Comparison of ENCODE assay signal across 23 mouse cellular contexts in genomic region chr1:90870581-90870980, GRCm38 (mm10). TPM values are rescaled to one million over a fixed set of nuclear protein-coding genes. Genes with fewer than 3 reads are reported as not detected.
DNase-seq lines count a peak whose midpoint lies in the region; ATAC-seq and TF ChIP-seq lines count a peak whose summit lies in the region.
"Had no signal": no experiment of that assay in that cellular context is flagged by ENCODE, and none has a peak within 500 bp of the region (broad histone marks: within the 10 kb centered on the region; RNA-seq: fewer than 3 reads in every experiment).

No protein-coding gene starts in this region.

- no peak for TF ChIP-seq POLR2A in limb, embryonic 14.5 days (IDR thresholded peaks at IDR 0.05; ENCODE audit: borderline replicate concordance, extremely low read depth, insufficient read depth, insufficient read length)

- no peaks in the 10 kb centered on the region for H3K27me3 ChIP-seq in heart, postnatal 0 days (ENCODE audit: control insufficient read depth, insufficient read depth, low read length)
- H3K27me3 ChIP-seq in heart, embryonic 10.5 days (ENCODE audit: insufficient read depth, poor library complexity, severe bottlenecking), result peaks cover 14% of the 10 kb centered on the region; the same call in 1 of the 2 replicates
- H3K27me3 ChIP-seq in limb, embryonic 14.5 days (ENCODE audit: control insufficient read depth, insufficient read depth, low read length), result no peaks in the 10 kb centered on the region
- no peaks in the 10 kb centered on the region for H3K27me3 ChIP-seq in limb, embryonic 10.5 days (ENCODE audit: low read depth, poor library complexity, severe bottlenecking)
- no peaks in the 10 kb centered on the region for H3K27me3 ChIP-seq in kidney, embryonic 16.5 days (ENCODE audit: insufficient read depth, low read length)
- H3K27me3 ChIP-seq: embryonic facial prominence, embryonic 13.5 days; forebrain, embryonic 13.5 days; hindbrain, embryonic 15.5 days; intestine, embryonic 15.5 days; Patski had no signal

- peak; percentile 26 for DNase-seq in gastrocnemius, adult 2 months
- DNase-seq in gastrocnemius, adult 8-10 months (ENCODE audit: low spot score in 2 of 2), result no peak
- peak; percentile 37 for DNase-seq in heart, postnatal 0 days (ENCODE audit: low spot score)
- DNase-seq in heart, embryonic 10.5 days (ENCODE audit: low spot score), result no peak
- peak; percentile 33 for DNase-seq in limb, embryonic 14.5 days (ENCODE audit: low spot score)
- no peak for DNase-seq in limb, embryonic 10.5 days (ENCODE audit: low spot score)
- DNase-seq: cerebellum, adult 11-12 months; cerebellum, adult 9-10 months; cerebellum, postnatal 25 days; forebrain, postnatal 0 days; gastrocnemius, postnatal 10 days; heart, postnatal 36 days; kidney, adult 2 months had no signal

- 0 out of 2 replicates have a peak, but pooled peaks cover 6% of the 10 kb centered on the region for H3K9me3 ChIP-seq in heart, postnatal 0 days (replicated peaks; ENCODE audit: control insufficient read depth, low read length)
- H3K9me3 ChIP-seq in heart, embryonic 10.5 days, result no peaks in the 10 kb centered on the region
- 0 out of 2 replicates have a peak, but pooled peaks cover 3% of the 10 kb centered on the region for H3K9me3 ChIP-seq in limb, embryonic 14.5 days (ENCODE audit: control insufficient read depth, low read length)
- H3K9me3 ChIP-seq in limb, embryonic 10.5 days (replicated peaks), result no peaks in the 10 kb centered on the region
- H3K9me3 ChIP-seq in kidney, embryonic 16.5 days (ENCODE audit: low read length), result 0 out of 2 replicates have a peak, but pooled peaks cover 6% of the 10 kb centered on the region
- H3K9me3 ChIP-seq: forebrain, embryonic 13.5 days; heart, embryonic 15.5 days; hindbrain, embryonic 15.5 days; intestine, embryonic 15.5 days had no signal

- no peak for ATAC-seq in heart, postnatal 0 days (ENCODE audit: insufficient read depth, low read depth)
- no peak for ATAC-seq in limb, embryonic 14.5 days (ENCODE audit: low FRiP score, low read depth)
- ATAC-seq in kidney, embryonic 16.5 days (ENCODE audit: low FRiP score, low TSS enrichment), result no peak
- ATAC-seq: activated CD4-positive, CD25-positive, alpha-beta regulatory T cell, adult 4 months; forebrain, embryonic 13.5 days; forebrain, postnatal 0 days; intestine, embryonic 15.5 days; Patski had no signal

- H3K4me2 ChIP-seq in heart, postnatal 0 days (ENCODE audit: low read depth, low read length), result no peak overlapping the region
- H3K4me2 ChIP-seq in limb, embryonic 14.5 days (replicated peaks; ENCODE audit: low read depth, low read length, severe bottlenecking), result no peak overlapping the region
- no peak overlapping the region for H3K4me2 ChIP-seq in kidney, embryonic 16.5 days (replicated peaks; ENCODE audit: low read depth, low read length)
- H3K4me2 ChIP-seq: embryonic facial prominence, embryonic 13.5 days; forebrain, embryonic 13.5 days; heart, embryonic 15.5 days; hindbrain, embryonic 15.5 days; intestine, embryonic 15.5 days had no signal

- 62% methylated on average over 2 of the region's 2 CpGs for WGBS in heart, postnatal 0 days
- 75% methylated on average over 2 of the region's 2 CpGs for WGBS in heart, embryonic 10.5 days
- WGBS in limb, embryonic 14.5 days, result 62% methylated on average over 2 of the region's 2 CpGs
- 89% methylated on average over 2 of the region's 2 CpGs for WGBS in limb, embryonic 10.5 days
- 35% methylated on average over 2 of the region's 2 CpGs for WGBS in kidney, embryonic 16.5 days

- no peak overlapping the region for H3K4me3 ChIP-seq in gastrocnemius, adult 2 months
- no peak overlapping the region for H3K4me3 ChIP-seq in heart, postnatal 0 days (ENCODE audit: low read depth, low read length)
- no peak overlapping the region for H3K4me3 ChIP-seq in heart, embryonic 10.5 days
- no peak overlapping the region for H3K4me3 ChIP-seq in limb, embryonic 14.5 days (replicated peaks; ENCODE audit: low read length)
- no peak overlapping the region for H3K4me3 ChIP-seq in limb, embryonic 10.5 days
- no peak overlapping the region for H3K4me3 ChIP-seq in kidney, embryonic 16.5 days (ENCODE audit: low read length)
- H3K4me3 ChIP-seq: embryonic facial prominence, embryonic 13.5 days; forebrain, embryonic 13.5 days; heart, embryonic 15.5 days; hindbrain, embryonic 15.5 days; intestine, embryonic 15.5 days had no signal

- H3K27ac ChIP-seq in gastrocnemius, adult 2 months, result peak overlapping the region; percentile 72
- no peak overlapping the region for H3K27ac ChIP-seq in heart, postnatal 0 days (ENCODE audit: low read depth)
- H3K27ac ChIP-seq in heart, embryonic 10.5 days, result no peak overlapping the region
- H3K27ac ChIP-seq in limb, embryonic 14.5 days (replicated peaks; ENCODE audit: low read depth, low read length), result no peak overlapping the region
- H3K27ac ChIP-seq in limb, embryonic 10.5 days, result no peak overlapping the region
- H3K27ac ChIP-seq in kidney, embryonic 16.5 days (ENCODE audit: low read length), result no peak overlapping the region
- H3K27ac ChIP-seq: embryonic facial prominence, embryonic 13.5 days; forebrain, embryonic 13.5 days; heart, embryonic 15.5 days; hindbrain, embryonic 15.5 days; intestine, embryonic 15.5 days had no signal

- no peak overlapping the region for H3K9ac ChIP-seq in heart, postnatal 0 days (replicated peaks; ENCODE audit: low read depth, low read length)
- no peak overlapping the region for H3K9ac ChIP-seq in limb, embryonic 14.5 days (ENCODE audit: low read depth, low read length, severe bottlenecking)
- no peak overlapping the region for H3K9ac ChIP-seq in kidney, embryonic 16.5 days (replicated peaks; ENCODE audit: low read length)
- H3K9ac ChIP-seq: embryonic facial prominence, embryonic 13.5 days; forebrain, embryonic 13.5 days; forebrain, postnatal 0 days; heart, embryonic 15.5 days; hindbrain, embryonic 15.5 days; intestine, embryonic 15.5 days had no signal

- TF ChIP-seq CTCF in gastrocnemius, adult 2 months (IDR thresholded peaks at IDR 0.05), result no peak
- no peak for TF ChIP-seq CTCF in heart, postnatal 0 days (IDR thresholded peaks at IDR 0.05; ENCODE audit: low read depth)

- no peak for TF ChIP-seq EP300 in heart, postnatal 0 days (IDR thresholded peaks at IDR 0.05; ENCODE audit: low read depth)

- no peaks in the 10 kb centered on the region for H3K36me3 ChIP-seq in heart, postnatal 0 days (replicated peaks; ENCODE audit: control insufficient read depth, insufficient read depth, low read length)
- no peaks in the 10 kb centered on the region for H3K36me3 ChIP-seq in heart, embryonic 10.5 days
- no peaks in the 10 kb centered on the region for H3K36me3 ChIP-seq in limb, embryonic 14.5 days (ENCODE audit: control insufficient read depth, insufficient read depth, low read length)
- no peaks in the 10 kb centered on the region for H3K36me3 ChIP-seq in limb, embryonic 10.5 days
- H3K36me3 ChIP-seq in kidney, embryonic 16.5 days (ENCODE audit: insufficient read depth, low read length), result no peaks in the 10 kb centered on the region
- H3K36me3 ChIP-seq: embryonic facial prominence, embryonic 13.5 days; heart, embryonic 15.5 days; hindbrain, embryonic 15.5 days; intestine, embryonic 15.5 days had no signal

- no peaks in the 10 kb centered on the region for H3K4me1 ChIP-seq in heart, postnatal 0 days (ENCODE audit: control insufficient read depth, insufficient read depth)
- H3K4me1 ChIP-seq in heart, embryonic 10.5 days, result no peaks in the 10 kb centered on the region
- H3K4me1 ChIP-seq in limb, embryonic 14.5 days (ENCODE audit: control insufficient read depth, insufficient read depth, low read length), result no peaks in the 10 kb centered on the region
- 0 out of 2 replicates have a peak, but pooled peaks cover 4% of the 10 kb centered on the region for H3K4me1 ChIP-seq in limb, embryonic 10.5 days
- no peaks in the 10 kb centered on the region for H3K4me1 ChIP-seq in kidney, embryonic 16.5 days (ENCODE audit: insufficient read depth, low read length)
- H3K4me1 ChIP-seq: embryonic facial prominence, embryonic 13.5 days; forebrain, embryonic 13.5 days; heart, embryonic 15.5 days; hindbrain, embryonic 15.5 days; intestine, embryonic 15.5 days had no signal

- intact Hi-C loops in gastrocnemius, adult 2 months (cut with DNase I), result no loop called here

RNA-seq across cellular contexts. Expression of gene Col6a3, which starts 26.8 kb away (rescaled TPM):
- 10 to 100 TPM; 21.6 to 51.5 TPM for total RNA-seq in gastrocnemius, adult 2 months (2021)
- 10 to 100 TPM; 12.8 to 21.0 (median 16.7) TPM for total RNA-seq in gastrocnemius, adult 8-10 months (2022)
- total RNA-seq in heart, postnatal 0 days (2014; rRNA removed; ENCODE audit: low replicate concordance), result 81.7 and 110 TPM in 2 replicates
- 14.2 and 15.1 TPM in 2 replicates for polyA plus RNA-seq in heart, postnatal 0 days (2015; fragmentation: Nextera tagmentation; extraction: Ambion mirVana)
- 1.6 and 4.6 TPM in 2 replicates for polyA plus RNA-seq in heart, embryonic 10.5 days (2016; fragmentation: Nextera tagmentation; extraction: Ambion mirVana)
- 291 and 326 TPM in 2 replicates for polyA plus RNA-seq in limb, embryonic 14.5 days (2012; rRNA removed)
- polyA plus RNA-seq in limb, embryonic 14.5 days (2014; fragmentation: Nextera tagmentation; extraction: Ambion mirVana), result 204 and 224 TPM in 2 replicates
- polyA plus RNA-seq in limb, embryonic 10.5 days (2016; fragmentation: Nextera tagmentation; extraction: Ambion mirVana), result 2.8 and 5.6 TPM in 2 replicates
- polyA plus RNA-seq in kidney, embryonic 16.5 days (2015; fragmentation: Nextera tagmentation; extraction: Ambion mirVana), result 34.6 and 43.1 TPM in 2 replicates
- polyA plus RNA-seq: activated CD4-positive, CD25-positive, alpha-beta regulatory T cell, adult 4 months had no signal

RNA-seq across cellular contexts. Expression of gene Mlph, which starts 44.3 kb away (rescaled TPM):
- total RNA-seq in gastrocnemius, adult 2 months (2021), result under 1 TPM; 0.20 to 0.25 TPM
- under 1 TPM; 0.27 to 0.54 (median 0.31) TPM for total RNA-seq in gastrocnemius, adult 8-10 months (2022)
- total RNA-seq in heart, postnatal 0 days (2014; rRNA removed; ENCODE audit: low replicate concordance), result 0.04 and 0.27 TPM in 2 replicates
- polyA plus RNA-seq in heart, postnatal 0 days (2015; fragmentation: Nextera tagmentation; extraction: Ambion mirVana), result 0.12 TPM in 2 replicates
- 0.26 and 0.53 TPM in 2 replicates for polyA plus RNA-seq in heart, embryonic 10.5 days (2016; fragmentation: Nextera tagmentation; extraction: Ambion mirVana)
- polyA plus RNA-seq in limb, embryonic 14.5 days (2012; rRNA removed), result 1.2 and 1.3 TPM in 2 replicates
- polyA plus RNA-seq in limb, embryonic 14.5 days (2014; fragmentation: Nextera tagmentation; extraction: Ambion mirVana), result 0.32 and 1.5 TPM in 2 replicates
- polyA plus RNA-seq in limb, embryonic 10.5 days (2016; fragmentation: Nextera tagmentation; extraction: Ambion mirVana), result 0.06 and 0.51 TPM in 2 replicates
- 0.26 and 0.82 TPM in 2 replicates for polyA plus RNA-seq in kidney, embryonic 16.5 days (2015; fragmentation: Nextera tagmentation; extraction: Ambion mirVana)
- total RNA-seq: CH12.LX had no signal
- polyA plus RNA-seq: activated CD4-positive, CD25-positive, alpha-beta regulatory T cell, adult 4 months; hindbrain, embryonic 11.5 days had no signal

Comparison
In these comparisons a context has a peak if more than half of its experiments do, and no peak if none do; other contexts are left out.
1. DNase-seq: peak in gastrocnemius, adult 2 months (single experiment), heart, postnatal 0 days (single experiment) and limb, embryonic 14.5 days (single experiment); none in gastrocnemius, adult 8-10 months (0 of 2), heart, embryonic 10.5 days (single experiment) and limb, embryonic 10.5 days (single experiment).